Mouse (Mus musculus) liver, adult 2 months (tissue): ENCODE results near the gene Miga2. TPM values are rescaled to one million over a fixed set of nuclear protein-coding genes. Genes with fewer than 3 reads are reported as not detected.

Source experiments
- DNase-seq: peaks from one replicate; pipeline ENCODE4 v3.0.0-alpha.2; 2011; ENCODE audit warnings: low read depth, low spot score; ENCODE audit errors: extremely low read depth
- H3K27ac ChIP-seq: fragments of 200-500 bp; replicated peaks from 2 replicates; pipeline ENCODE4 v1.5.1; 2012; ENCODE audit warnings: low read depth, mild to moderate bottlenecking, control low read depth, inconsistent platforms, low read length; ENCODE audit not compliant: insufficient read depth
- H3K27me3 ChIP-seq: fragments of 200-500 bp; 2 replicates; pipeline ENCODE4 v1.6.1; 2012; ENCODE audit warnings: mild to moderate bottlenecking, moderate library complexity, low read length, inconsistent platforms; ENCODE audit not compliant: control insufficient read depth, insufficient read depth
- H3K36me3 ChIP-seq: fragments of 200-500 bp; 2 replicates; pipeline ENCODE4 v1.6.1; 2012; ENCODE audit warnings: low read length, inconsistent platforms; ENCODE audit not compliant: control insufficient read depth, insufficient read depth
- H3K4me1 ChIP-seq: fragments of 200-500 bp; 2 replicates; pipeline ENCODE4 v1.6.1; 2011; ENCODE audit warnings: low read length; ENCODE audit not compliant: control insufficient read depth, insufficient read depth
- H3K4me3 ChIP-seq: fragments of 200-500 bp; 2 replicates; pipeline ENCODE4 v1.5.1; 2011; ENCODE audit warnings: low read depth, mild to moderate bottlenecking, control low read depth, low read length, moderate library complexity; ENCODE audit not compliant: insufficient read depth
- H3K79me2 ChIP-seq: fragments of 200-500 bp; 2 replicates; pipeline ENCODE4 v1.6.1; 2012; ENCODE audit warnings: inconsistent platforms, mild to moderate bottlenecking, low read length, moderate library complexity; ENCODE audit not compliant: control insufficient read depth, insufficient read depth
- H3K9ac ChIP-seq: fragments of 200-500 bp; 2 replicates; pipeline ENCODE4 v1.6.1; 2012; ENCODE audit warnings: low read depth, mild to moderate bottlenecking, control low read depth, inconsistent platforms, low read length
- CTCF ChIP-seq: fragments of 200-500 bp; IDR thresholded peaks from 2 replicates; pipeline ENCODE4 v1.5.1; 2011; ENCODE audit warnings: low read depth, low read length, control low read depth
- POLR2A ChIP-seq: fragments of 200-500 bp; IDR thresholded peaks from 2 replicates; pipeline ENCODE4 v1.6.1; 2011; ENCODE audit warnings: low read length, control low read depth; ENCODE audit not compliant: insufficient read depth; ENCODE audit errors: extremely low read depth
- WGBS: fragments of 180-500 bp; shearing (Covaris S2); methylation state at CpG from one replicate; pipeline ENCODE4 v1.1.7; 2018; 5-methylcytosine and 5-hydroxymethylcytosine counted together
- polyA plus RNA-seq: library from polyadenylated mRNA; depleted of rRNA; stranded (reverse); fragments of >200 nt; gene quantifications from 2 replicates; pipeline ENCODE4 v1.2.3, GENCODE M21; 2012
- total RNA-seq: library from RNA; depleted of rRNA; stranded (reverse); fragments of >200 nt; gene quantifications from 2 replicates; pipeline ENCODE4 v1.2.3, GENCODE M21; 2014

The Miga2 gene
- total and polyA plus RNA-seq, 2 experiments, result 37.2 to 46.5 TPM

DNA sequence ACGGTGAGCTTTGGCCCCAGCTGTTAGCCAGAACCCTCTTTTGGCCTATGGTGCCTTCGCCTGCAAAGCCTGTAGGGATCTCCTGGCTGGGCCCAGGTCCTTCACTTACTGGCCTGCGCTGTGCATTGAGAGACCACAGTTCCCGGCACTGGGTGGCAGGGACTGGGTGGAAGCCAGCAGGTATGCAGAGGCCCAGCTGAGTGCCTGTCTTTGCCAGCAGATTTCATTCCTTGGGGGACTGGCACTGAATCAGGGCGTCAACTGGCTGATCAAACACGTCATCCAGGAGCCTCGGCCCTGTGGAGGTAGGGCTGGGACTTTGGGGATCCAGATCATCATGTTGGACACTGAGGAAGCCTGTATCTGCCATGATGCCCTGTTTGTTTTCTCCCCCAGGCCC is 31.7 kb downstream of the Miga2 start:
- no peak for TF ChIP-seq POLR2A
- no peak for TF ChIP-seq CTCF
- H3K36me3 ChIP-seq, result no peaks in the 10 kb centered on the region
- H3K4me1 ChIP-seq, result peaks cover 4% of the 10 kb centered on the region
- H3K4me3 ChIP-seq, result no peak overlapping the region
- DNase-seq, result no peak
- H3K27ac ChIP-seq, result no peak overlapping the region
- H3K79me2 ChIP-seq, result peaks cover 9% of the 10 kb centered on the region; the same call in 1 of the 2 replicates
- H3K9ac ChIP-seq, result no peak overlapping the region
- no peaks in the 10 kb centered on the region for H3K27me3 ChIP-seq
- 90% methylated on average over 7 of the region's 7 CpGs for WGBS

DNA sequence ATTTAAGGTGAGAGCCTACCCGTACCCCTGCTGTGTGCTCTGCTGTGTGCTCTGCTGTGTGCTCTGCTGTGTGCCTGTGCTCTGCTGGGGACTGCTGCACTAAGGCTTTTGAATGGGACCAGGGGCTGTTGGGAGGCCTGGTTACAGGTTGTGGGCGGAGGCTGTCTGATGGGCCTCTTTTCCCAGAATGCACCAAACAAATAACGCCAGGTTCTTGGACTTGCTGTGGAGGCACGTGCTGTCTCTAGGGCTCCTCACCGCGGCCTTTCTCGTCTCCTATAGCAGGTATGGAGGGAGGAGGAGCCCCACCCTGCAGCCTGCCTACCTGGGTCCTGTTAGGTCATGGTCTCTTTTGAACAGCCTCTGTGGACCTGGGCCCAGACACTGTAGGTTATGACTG is 32.2 kb downstream of the Miga2 start:
- H3K4me1 ChIP-seq, result peaks cover 4% of the 10 kb centered on the region
- no peak overlapping the region for H3K4me3 ChIP-seq
- TF ChIP-seq POLR2A, result no peak
- H3K27me3 ChIP-seq, result no peaks in the 10 kb centered on the region
- 90% methylated on average over 7 of the region's 7 CpGs for WGBS
- DNase-seq, result no peak
- no peaks in the 10 kb centered on the region for H3K36me3 ChIP-seq
- no peak overlapping the region for H3K27ac ChIP-seq
- H3K79me2 ChIP-seq, result peaks cover 9% of the 10 kb centered on the region; the same call in 1 of the 2 replicates
- H3K9ac ChIP-seq, result no peak overlapping the region

DNA sequence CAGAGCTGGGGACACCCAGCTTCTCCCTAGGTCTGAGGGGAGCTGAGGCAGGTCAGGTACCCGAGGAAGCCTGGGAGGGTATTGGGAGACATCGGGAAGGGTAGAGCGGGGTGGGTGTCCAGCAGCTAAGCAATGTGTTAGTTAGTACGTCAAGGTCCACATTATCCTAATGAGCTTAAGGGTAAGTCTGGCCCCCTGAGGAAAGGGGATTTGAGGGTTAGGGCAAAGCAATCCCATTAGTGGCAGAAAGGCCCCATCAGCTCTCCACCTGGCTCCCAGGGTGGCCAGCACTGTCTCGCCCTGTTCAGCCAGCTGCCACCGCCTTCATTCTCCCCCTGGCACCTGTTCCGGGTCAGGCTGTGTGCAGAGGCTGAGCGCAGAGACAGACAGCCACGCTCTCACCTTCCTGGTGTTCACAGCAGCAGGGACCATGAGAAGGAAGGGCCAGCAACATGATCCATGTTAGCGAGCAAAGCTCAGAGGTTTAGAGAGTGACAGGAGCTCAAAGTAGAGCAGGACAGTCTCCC is 34.0 kb downstream of the Miga2 start:
- WGBS, result 90% methylated on average over 10 of the region's 10 CpGs
- H3K4me1 ChIP-seq, result peaks cover 4% of the 10 kb centered on the region
- TF ChIP-seq POLR2A (no peak), CTCF (no peak)
- H3K79me2 ChIP-seq, result peaks cover 9% of the 10 kb centered on the region; the same call in 1 of the 2 replicates
- DNase-seq, result no peak
- no peaks in the 10 kb centered on the region for H3K27me3 ChIP-seq
- no peak overlapping the region for H3K9ac ChIP-seq
- H3K36me3 ChIP-seq, result peaks cover under 1% of the 10 kb centered on the region; the same call in 1 of the 2 replicates
- H3K4me3 ChIP-seq, result no peak overlapping the region
- H3K27ac ChIP-seq, result no peak overlapping the region

DNA sequence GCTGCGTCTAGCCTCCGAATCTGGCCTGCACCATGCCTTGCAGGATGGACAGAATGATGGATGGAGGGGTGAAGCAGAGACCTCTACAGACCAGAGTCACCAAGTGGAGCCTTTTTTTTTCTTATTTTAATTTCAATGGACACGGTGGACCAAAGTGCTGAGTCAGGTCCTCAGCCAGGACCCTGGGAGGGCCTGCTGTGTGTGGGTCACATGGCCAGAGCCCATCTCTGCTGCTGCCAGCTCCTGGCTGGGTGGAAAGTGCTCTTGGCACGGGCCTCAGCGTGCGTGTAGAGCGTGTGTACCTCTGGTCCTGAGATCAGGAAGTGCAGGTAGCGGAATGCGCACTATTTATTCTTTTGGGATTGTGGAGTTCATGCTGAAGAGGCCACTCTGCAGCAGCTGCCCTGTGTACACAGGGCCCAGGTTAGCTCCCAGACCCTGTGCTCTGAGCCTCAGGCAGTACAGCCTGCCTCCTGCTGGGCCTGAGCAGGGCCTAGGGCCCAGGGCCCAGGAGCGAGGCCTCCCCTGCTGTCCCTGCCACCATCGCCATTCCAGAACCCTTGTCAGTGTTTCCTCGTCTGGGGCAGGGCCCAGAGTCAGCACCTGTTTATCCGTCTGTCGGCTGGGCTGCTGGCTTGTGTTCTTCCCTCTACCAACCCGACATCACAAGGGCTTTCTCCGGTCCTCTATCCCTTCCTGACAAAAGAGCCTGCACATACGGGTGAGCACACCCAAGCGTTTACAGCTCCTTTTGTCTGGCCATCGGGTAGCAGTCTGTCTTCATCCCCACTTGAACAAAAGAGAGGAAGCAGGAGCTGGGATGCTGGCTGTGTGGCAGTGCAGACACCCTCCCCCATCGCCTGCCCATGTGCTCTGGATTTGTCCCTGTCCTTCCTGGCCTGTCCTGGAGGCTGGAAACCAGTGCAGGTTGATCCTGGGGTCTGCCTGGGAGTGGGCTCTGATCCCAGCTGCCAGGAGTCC is 35.4 kb downstream of the Miga2 start:
- no peaks in the 10 kb centered on the region for H3K4me1 ChIP-seq
- TF ChIP-seq POLR2A (no peak), CTCF (no peak)
- H3K4me3 ChIP-seq, result no peak overlapping the region
- WGBS, result 63% methylated on average over 20 of the region's 20 CpGs
- no peaks in the 10 kb centered on the region for H3K79me2 ChIP-seq
- DNase-seq, result peak; percentile 66
- H3K27me3 ChIP-seq, result no peaks in the 10 kb centered on the region
- no peak overlapping the region for H3K9ac ChIP-seq
- peaks cover 3% of the 10 kb centered on the region; the same call in 1 of the 2 replicates for H3K36me3 ChIP-seq
- no peak overlapping the region for H3K27ac ChIP-seq

DNA sequence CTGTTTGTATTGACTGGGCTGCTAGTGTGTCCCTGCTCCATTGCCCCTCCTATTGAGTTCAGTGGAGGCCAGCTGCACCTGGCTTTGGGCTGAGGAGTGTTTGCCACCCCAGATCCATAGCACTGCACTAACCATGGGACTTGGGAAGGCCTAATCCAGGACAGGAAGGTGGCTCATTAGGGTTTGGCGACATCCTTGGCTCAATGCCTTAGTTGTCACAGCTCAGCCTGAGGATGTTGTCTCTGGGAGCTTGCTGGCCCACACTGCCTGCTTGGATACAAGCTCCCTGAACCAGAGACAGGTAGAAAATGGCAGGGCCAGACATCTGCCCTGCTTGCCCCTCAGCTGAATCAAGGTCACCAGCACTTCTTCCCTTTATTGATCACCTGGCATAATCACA is 37.5 kb downstream of the Miga2 start:
- H3K4me3 ChIP-seq, result no peak overlapping the region
- no peak overlapping the region for H3K27ac ChIP-seq
- H3K79me2 ChIP-seq, result no peaks in the 10 kb centered on the region
- peaks cover 3% of the 10 kb centered on the region; the same call in 1 of the 2 replicates for H3K36me3 ChIP-seq
- no peak overlapping the region for H3K9ac ChIP-seq
- DNase-seq, result no peak
- TF ChIP-seq POLR2A, result no peak
- no peak for TF ChIP-seq CTCF
- no peaks in the 10 kb centered on the region for H3K4me1 ChIP-seq
- H3K27me3 ChIP-seq, result no peaks in the 10 kb centered on the region
- WGBS, result 32% methylated on average over 1 of the region's 1 CpGs

DNA sequence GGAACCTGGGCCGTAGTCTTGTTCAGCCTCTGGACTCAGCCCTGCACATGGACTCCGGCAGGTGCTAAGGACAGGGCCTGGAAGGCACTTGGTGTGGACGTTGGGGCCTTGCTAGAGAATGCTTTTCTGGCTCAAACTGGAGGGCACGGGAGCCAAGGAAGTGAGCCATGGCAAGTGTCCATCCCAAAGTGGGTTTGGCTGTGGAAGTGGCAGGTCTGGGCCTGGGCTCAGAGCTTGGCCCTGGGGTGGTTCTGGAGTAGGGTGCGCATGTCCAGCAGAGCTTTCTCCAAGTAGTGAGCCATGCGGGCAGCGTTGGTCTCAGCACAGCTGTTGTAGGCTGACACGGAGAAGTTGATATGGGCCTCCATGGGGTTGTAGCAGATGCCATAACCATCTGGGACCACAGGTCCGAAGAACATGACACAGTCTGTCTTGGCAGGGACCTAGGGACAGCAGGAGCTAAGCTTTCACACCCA is 38.4 kb downstream of the Miga2 start:
- no peaks in the 10 kb centered on the region for H3K4me1 ChIP-seq
- H3K27me3 ChIP-seq, result no peaks in the 10 kb centered on the region
- no peaks in the 10 kb centered on the region for H3K79me2 ChIP-seq
- no peak overlapping the region for H3K9ac ChIP-seq
- no peak for DNase-seq
- WGBS, result 82% methylated on average over 9 of the region's 9 CpGs
- TF ChIP-seq POLR2A (no peak), CTCF (no peak)
- H3K27ac ChIP-seq, result no peak overlapping the region
- H3K4me3 ChIP-seq, result no peak overlapping the region
- peaks cover 3% of the 10 kb centered on the region; the same call in 1 of the 2 replicates for H3K36me3 ChIP-seq
